Mouse (Mus musculus): ENCODE measurements around the gene Ppp1r13b. TPM values are rescaled to one million over a fixed set of nuclear protein-coding genes. Genes with fewer than 3 reads are reported as not detected.

The Ppp1r13b gene
- total RNA-seq, 2 experiments from 2014 or later, result 20.4 to 21.8 TPM

DNA sequence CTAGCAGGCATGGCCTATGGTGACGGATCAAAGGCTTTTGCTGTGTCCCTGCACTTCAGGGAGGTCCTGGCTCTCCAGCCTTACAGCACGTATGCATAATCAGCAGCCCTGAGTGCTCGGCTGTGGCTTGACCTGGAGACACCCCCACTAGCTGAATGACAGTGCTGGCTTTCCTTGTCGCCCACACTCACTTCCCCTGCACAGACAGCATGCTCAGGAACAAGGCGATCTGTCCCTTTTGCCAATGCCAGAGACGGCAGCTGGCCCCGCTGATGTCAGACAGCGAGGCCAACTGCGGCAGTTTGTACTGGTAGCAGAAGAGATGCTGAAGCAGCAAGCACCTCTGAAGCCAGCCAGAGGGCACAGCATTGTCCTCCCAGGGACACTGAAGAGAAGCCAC is 12.1 kb upstream of the Ppp1r13b start:
- DNase-seq, result no peak

DNA sequence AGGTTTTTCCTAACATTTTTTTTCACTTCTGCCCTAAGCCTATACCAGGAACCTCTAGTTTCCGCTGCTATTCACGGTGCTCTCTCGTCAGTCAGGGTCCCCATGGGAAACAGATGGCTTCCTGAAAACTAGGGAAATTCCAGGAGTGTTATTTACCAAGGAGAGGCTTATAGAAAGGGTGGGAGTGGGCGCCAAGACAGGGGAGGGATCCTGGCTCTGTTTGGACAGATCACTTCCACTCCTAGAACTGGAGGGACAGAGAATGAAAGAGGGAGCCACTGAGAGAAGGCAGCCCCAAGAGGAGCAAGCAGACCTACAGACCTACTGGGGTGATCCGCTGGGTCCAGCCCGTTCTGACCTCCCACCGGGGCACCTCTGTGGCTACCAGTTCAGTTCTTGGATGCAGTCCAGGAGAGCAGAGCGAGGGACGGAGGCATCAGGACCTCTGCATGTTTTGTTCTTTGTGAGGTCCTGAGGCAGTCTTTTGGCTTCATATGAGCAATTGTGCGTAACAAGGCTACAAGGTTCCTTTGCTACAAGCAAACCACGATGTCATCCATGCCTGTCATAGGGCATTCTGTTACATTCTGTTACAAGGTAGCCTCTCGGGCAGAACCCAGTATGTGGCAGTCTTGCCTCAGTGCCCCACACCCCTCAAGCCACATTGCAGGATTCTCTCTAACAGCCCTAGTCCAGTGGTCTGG is 8.8 kb upstream of the Ppp1r13b start:
- DNase-seq, result no peak

DNA sequence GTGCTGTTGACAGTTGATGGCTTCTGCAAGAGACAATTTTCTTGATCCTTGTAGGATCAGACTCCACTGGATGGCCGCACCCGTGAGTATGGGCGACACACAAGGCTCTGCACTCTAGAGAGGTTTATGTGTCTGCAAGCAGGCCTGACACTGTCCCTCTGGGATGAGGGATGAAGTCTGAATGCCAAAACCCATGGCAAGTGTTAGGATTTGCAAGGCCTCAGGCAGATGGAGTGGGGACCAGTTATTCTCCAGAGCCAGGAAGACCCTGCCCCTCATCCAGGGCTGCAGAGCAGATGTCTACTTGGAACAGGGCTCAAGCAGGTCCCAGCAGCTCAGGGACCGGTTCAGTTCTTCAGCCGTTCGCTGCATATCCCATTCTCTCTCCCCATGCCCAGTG is 7.9 kb upstream of the Ppp1r13b start:
- no peak for DNase-seq

DNA sequence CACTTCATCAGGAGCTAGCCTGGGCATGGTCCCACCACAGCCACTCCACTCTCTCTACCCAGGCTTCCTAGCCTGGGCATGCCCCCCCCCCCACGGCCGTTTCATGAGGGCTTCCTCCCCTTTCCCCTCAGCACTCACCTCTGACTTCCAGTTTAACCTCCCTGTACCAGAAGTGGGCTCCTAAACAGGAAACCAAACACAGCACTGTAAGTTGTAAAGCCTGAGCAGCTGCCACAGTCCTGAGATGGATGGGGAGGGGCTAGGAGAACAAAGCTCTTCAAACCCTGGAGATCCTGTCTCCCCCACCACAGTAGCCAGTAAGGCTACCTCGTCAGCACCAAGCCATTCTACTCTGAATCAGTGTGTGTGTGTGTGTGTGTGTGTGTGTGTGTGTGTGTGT is 6.1 kb upstream of the Ppp1r13b start:
- no peak for DNase-seq

DNA sequence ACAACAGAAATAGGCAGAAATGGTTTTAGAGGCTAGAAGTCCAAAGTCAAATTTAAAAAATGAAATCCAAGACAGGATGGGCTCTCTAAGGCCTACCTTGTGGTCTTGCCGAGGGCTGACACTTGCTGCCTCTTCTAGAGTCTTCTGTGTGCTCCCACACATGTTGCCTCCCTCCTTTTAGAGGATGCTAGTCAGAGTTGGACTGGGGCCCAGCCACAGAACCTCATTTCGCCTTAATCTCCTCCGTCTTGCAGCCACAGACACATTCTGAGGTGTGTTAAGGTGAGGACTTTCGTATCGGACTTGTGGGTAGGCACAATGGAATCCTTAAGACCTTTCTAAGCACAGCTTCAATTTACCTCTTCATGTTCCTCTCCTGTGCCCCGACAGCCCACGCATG is 4.9 kb upstream of the Ppp1r13b start:
- DNase-seq, result no peak

DNA sequence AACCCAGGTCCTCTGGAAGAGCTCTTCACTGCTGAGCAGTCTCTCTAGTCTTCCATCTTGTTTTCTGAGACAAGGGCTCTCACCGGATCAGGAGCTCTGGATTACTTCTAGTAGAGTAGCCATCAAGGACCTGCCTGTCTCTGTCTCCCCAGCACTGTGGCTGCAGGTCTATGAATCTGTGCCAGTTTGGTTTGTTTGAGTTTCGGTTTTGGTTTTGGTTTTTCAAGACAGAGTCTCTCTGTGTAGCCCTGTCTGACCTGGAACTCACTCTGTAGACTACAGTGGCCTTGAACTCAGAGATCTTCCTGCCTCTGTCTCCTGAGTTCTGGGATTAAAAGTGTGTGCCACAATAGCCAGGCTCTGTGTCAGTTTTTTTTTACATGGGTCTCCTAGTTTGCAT is 3.9 kb upstream of the Ppp1r13b start:
- no peak for DNase-seq

DNA sequence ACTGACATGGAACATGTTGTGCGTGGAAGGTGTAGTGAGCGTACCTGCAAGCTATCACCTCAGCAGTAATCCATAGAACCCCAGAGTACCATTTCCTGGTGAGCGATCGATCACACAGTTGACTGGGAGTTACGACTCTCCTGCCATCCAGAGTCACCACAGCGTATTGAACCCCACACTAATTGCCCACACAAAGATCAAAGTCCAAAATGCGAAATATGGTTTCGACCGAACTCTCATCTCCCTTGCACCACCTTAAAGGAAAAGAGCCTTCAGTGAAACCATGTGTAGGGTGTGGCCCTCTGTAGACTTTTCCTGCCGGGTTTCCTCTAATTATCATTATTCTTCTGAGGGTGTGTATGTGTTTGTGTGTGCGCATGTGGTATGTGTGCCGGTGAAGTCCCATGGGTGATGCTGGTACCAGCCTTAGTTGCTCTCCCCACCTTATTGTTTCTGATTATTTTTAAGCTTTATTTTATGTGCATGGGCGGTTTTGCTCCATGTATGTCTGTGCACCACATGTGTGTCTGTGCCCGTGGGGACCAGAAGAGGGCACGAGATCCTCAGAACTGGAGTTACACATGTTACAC is 3.4 kb upstream of the Ppp1r13b start:
- no peak for DNase-seq

DNA sequence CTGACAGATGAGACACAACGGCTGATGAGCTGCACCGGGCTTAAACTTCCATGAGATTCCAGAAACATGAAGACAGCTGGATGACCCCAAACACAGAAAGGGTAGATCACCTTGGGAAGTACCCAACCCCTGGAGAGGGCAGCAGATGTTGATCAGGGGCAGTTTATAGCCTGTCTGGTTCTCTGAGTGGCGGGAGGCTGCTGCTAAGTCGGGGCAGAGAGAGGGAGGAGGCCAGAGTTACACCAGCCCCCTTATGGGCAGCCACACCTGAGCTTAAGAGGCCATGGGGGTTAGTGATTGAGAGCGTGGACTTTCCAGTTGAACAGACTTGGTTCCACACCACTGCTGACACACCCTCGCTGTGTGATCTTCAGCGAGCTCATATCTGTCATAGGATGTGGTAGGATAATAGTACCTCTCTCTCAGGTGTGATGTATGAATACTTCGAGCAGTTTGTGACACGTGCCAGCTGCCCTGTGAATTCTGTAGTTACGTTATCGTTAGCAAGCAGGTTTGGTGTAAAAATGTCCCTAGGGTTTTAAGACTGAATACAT is 1.2 kb upstream of the Ppp1r13b start:
- DNase-seq, result no peak

DNA sequence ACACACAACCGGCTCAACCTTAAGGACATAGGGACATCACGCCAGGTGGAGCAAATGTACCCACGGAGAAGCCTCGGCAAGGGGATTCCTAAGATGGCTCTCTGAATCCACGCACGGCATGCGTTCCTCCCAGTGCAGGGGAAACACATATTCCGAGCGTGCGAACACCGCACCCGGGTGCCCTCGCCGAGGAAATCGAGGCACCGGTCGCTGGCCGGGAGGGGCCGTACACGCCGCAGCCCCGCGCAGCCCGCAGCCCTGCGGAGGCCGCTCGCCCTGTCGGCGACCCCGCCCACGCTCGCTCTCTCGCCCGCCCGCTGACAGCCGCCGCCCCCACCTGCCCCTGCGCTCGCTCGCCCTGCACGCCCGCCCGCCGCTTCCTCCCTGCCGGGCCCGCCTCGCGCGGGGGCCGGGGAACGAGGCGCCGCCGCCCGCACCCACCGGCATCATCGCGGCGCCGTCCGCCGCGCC is 454 bp downstream of the Ppp1r13b start:
- peak; percentile 78 for DNase-seq

DNA sequence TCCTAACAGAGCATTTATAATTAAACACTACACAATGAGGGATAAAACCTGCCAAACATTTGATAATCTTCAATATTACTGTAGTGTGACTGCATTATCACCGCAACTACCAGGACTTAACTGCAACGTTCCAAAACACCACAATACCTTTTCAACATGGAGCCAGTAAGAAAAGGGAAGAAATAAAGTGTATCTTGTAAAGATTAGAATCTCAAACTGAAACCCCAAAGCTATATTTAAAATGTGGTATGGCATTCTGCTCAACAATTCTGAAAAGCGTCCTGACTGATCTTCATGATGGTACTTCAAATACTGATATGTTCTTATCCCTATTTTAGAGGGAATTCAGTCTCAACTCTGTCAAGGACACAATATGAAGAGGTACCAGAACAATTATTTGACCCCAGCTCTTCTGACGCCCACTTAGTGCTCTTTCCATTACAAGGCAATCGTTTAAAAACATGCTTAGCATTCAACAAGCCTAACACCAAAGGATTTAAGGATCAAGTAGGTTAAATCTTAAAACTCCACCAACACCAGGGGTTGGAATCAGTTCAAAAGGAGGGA is 1.5 kb downstream of the Ppp1r13b start:
- no peak for DNase-seq

DNA sequence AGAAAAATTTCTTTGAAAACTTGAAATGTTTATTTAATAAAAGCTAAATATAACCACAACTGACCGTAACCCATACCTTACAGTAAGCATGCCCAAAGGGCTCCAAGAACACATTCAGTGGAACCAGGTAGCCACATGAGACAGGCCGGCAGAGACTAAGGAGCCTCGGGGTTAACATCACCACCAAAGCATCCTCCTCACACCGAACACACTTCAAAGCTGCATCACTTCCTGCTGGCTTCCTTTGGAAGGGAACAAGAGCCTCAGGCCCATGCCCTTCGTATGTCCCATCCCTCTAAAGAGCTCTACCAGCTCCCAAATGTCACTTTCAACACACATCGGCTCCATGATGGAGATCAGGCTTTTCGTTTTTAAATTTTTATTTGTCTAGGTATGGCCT is 5.4 kb downstream of the Ppp1r13b start:
- no peak for DNase-seq

DNA sequence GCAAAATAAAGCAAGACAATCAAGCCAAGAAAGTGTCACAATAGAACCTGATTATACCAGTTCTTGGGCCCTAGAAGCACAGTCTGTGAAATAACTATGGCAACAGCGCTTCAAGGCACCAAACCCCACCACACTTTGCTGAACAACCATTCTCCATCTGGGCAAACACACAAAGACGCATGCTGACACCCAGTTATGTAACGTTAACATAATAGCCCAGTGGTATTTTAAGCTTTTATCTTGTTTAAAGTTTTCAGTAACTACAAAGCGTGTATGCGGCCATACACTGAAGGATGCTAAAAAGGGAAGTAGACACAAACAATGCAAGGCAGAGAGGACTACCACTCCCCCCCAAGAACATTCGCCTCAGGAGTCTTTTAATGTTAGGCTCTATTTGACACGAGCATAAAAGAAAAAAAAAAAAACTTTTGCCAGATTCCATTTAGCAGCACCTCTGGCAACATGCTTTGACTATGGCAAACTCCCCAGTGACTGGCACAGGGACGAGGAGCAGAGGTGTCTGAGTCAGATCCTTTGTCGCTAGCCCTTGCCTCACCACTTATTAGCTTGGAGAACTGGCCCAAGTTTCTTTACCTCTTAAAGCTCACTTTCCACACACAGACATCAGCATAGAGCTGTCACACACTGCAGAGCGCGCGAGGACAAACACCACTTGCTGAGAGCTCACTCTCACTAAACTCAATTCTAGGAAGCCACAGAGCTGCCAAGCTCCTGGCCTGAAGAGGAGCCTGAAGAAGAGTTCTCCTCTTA is 6.6 kb downstream of the Ppp1r13b start:
- DNase-seq, result no peak

DNA sequence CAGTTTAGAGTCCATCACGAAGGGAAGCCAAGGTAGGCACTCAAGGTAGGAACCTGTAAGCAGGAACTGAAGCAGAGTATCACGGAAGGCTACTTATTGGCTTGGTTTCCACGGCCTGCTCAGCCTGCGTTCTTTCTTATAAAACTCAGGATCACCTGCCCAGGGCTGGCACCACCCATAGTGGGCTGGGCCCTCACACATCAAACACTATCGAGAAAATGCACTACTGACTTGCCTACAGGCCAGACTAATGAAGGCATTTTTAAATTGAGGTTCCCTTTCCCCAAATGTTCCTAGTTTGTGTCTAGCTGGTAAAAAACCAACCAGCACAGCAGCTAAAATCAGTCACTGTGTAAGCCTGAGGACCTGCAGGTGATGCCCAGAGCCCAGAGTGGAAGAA is 8.3 kb downstream of the Ppp1r13b start:
- DNase-seq, result no peak

DNA sequence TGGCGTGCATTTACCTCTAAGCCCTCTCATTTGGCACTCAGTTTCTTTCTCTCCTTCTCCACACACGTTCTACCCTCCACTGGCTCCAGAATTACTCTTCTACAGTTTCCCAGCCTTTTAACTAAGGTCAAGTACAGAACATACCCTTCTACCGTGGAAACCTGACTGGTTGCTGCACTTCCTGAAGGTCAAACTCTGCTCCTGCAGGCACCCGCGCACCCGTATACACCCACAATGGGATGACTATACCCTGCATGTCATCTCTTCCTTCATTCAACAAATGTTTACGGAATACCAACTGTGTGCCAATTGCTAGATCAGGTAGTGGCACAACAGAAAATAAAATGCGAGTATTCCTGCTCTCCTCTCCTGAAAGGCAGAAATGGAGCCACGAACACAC is 9.2 kb downstream of the Ppp1r13b start:
- DNase-seq, result no peak

DNA sequence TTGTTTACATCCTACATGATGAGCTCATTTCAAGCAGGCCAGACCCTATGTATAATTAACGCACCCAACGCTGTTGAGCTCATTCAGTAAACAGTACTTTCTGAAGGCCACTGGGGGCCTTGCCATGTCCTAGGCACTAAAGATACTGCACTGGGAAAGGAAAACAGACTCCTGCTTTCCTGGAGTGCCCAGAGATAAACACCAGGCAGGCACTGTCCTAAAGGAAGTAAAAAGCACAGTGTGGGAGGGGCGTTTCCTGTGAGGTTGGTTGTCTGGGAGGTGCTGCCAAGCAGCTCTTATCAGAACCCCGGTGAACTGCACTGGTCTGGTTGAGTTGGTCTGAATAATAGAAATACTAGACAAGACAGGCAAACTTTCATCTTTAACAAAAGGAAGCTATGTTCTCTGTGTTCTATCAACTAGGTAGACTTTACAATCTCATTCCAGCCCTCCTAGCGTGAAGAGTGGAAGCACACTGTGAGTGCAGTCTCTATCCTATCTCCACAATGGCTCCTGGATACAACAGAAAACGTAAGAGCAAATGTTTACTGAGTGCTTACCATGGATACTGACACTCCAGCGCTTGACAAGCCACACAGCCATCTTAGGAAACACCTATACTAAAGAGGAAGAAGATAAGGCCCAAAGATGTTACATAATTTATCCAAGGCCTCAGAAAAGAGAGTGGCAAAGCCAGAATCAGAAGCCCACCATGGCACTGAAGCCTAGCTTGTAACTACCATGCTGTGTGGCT is 10.8 kb downstream of the Ppp1r13b start:
- DNase-seq, result peak; percentile 44

DNA sequence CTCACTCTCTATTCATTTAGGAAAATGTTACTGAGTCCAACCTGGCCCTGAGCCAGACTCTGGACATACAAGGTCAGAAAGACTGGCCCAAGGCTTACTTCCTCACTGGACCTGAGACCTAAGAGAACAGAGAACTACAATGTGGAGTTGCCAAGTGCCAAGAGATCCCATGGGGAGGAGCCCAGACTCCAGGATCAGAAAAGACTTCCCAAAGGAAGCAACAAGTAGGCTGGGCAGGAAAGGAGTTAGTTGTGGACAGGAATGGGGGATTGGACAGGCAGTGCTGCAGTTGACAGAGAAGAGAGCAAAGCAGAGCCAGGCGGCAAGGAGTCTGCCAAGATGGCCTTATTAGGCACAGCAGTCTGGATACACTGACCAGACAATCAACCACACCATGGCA is 13.8 kb downstream of the Ppp1r13b start:
- DNase-seq, result peak; percentile 81

DNA sequence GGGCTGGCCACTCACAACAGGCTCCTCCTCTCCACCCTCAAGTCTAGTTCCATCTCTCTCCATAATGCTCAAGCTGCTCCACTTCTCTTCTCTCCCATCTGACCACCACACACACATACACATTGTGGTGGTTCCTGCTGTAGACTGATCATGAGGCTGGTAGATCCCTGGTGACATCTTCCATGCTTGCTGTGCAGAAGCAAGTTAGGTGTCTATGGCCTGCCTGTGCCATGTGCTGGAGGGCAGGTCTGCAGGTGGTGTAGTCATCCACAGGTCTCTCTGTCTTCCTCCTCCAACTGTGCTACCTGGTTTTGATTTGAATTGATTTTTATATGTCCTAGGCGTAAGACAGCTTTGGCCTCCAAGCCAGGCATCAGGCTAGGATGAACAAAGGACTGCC is 14.9 kb downstream of the Ppp1r13b start:
- no peak for DNase-seq

DNA sequence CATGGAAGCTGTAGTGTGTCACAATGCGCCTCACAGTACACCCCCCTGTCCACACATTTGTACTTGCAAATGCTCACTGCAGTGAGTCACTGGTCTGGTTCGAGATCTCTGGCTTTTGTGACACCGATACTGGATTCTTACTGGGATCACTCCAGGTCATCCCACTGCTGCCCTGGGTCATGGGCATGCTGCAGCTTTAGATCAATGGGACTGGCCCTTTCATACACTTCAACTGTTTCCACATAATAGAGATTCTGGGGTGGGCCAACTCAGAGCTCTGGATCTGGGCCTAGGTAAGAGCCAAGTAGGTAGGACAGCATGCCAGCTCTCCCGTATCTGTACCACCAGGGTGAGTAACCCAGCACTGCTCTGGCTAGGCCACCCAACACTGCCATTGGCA is 16.1 kb downstream of the Ppp1r13b start:
- no peak for DNase-seq

DNA sequence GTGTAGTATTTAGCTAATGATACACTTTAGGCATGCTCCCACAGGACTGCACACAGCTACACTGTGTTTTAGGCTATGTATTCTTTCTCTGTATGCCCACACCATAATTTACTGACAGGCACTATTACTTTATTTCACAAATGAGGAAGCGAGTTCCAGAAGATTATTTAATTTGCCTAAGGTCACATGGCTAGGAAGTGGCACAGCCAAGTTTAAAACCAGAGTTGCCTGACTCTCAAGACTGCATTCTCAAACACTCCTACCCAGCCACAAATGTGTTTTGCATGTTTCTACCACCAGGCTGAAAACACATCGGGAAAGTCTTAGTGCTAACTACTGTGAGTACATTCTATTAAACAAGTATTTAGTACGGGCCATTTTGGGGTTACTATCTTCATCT is 18.7 kb downstream of the Ppp1r13b start:
- no peak for DNase-seq

DNA sequence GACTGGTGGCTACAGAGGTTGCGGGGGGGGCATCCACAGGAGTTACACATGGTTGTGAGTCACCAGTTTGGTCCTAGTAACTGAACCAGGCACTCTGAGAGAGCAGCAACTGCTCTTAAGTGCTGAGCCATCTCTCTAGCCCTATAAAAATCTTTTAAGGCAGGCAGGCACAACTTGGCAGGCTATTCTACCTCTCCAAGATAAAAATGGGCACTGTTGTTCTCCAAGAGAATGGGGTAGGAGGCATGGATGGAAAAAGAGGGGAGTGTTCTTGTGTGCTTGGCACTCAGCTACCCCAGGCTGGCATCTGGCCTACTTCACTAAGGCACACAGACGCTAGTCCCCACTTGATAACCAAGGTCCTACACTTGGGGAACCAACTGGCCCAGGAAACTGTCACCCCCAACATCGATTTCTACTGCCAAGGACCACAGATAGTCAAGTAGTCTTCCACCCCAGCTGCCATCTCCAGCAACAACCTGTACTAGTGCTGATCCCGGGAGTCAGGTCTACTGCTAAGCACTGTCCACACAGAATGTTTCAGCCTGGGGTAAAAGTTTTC is 19.5 kb downstream of the Ppp1r13b start:
- no peak for DNase-seq

DNA sequence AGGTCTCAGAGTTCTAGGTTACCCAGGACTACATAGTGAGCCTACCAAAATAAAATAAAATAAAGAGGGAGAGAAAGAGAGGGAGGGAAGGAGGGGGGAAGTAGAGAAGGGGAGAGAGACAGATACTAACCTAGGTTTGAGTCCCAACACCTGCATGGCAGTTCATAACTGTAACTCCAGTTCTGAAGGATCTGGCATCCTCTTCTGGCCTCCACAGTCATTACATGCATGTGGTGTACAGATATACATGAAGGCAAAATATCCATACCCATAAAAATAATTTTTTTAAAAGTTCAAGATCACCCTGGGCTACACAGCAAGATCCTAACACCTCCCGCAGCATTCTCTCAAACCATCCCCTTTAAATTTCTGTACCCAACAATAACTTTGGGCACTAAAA is 20.9 kb downstream of the Ppp1r13b start:
- no peak for DNase-seq

DNA sequence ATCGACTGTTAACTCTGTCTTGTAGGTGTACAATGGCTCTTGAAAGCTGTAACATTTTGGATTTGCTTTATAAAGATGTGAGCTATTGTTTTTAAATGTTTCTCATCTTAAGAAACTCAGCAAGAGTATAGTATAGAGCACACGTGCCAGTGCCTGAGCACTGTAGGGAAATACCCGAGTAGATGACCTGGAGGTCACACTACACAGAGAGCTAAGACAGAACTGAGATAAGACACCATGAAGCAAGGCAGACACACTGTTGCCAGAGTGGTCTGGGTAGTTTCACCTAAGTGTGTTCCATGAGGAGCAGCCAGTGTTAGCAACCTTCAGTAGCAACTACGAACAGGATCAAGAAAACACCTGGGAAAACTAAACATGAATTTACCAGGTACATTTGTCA is 25.1 kb downstream of the Ppp1r13b start:
- no peak for DNase-seq

Measured in adrenal gland, postnatal 10 days (tissue).